Mouse (Mus musculus): ENCODE measurements around the gene Cnrip1. TPM values are rescaled to one million over a fixed set of nuclear protein-coding genes. Genes with fewer than 3 reads are reported as not detected.

The Cnrip1 gene
- polyA plus RNA-seq, 1 experiment from 2014 or later = 17.2 TPM

DNA sequence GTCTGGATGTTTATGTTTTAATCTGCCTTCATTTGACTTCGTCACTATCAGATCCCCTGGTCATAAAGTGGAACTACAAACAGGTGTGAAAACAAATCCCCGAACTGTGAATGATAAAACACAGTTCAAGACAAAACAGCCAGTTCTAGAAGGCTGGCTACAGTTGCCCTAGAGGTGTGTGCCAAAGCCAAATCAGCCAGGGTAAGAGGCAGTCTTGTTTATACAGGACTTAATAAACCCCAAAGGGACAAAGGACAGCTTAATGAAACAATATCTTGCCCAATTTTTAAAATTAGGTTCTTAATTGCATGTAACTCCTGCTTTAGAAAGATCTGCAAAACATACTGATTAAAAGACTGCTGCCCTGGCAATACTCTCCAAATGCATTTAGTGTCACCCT, 75.0 kb downstream of the Cnrip1 start:
- H3K36me3 ChIP-seq = no peaks in the 10 kb centered on the region
- WGBS = 34% methylated on average over 2 of the region's 2 CpGs
- H3K4me3 ChIP-seq = no peak overlapping the region
- H3K27ac ChIP-seq = no peak overlapping the region
- H3K4me2 ChIP-seq (replicated peaks) = no peak overlapping the region
- no peaks in the 10 kb centered on the region for H3K4me1 ChIP-seq
- H3K9ac ChIP-seq = no peak overlapping the region
- no peak for ATAC-seq (ENCODE audit: low FRiP score, low read depth)
- H3K27me3 ChIP-seq = no peaks in the 10 kb centered on the region; the same call in 1 of the 2 replicates
- no peaks in the 10 kb centered on the region for H3K9me3 ChIP-seq

Other genes with a start within 250 kb of the Cnrip1 start
- 1.7 and 1.8 TPM in 2 replicates for gene Fbxo48, start 100.2 kb upstream of the Cnrip1 start, polyA plus RNA-seq (2015; fragmentation: Nextera tagmentation; extraction: Ambion mirVana)
- gene Plek, start 795 bp downstream of the Cnrip1 start, polyA plus RNA-seq (2015; fragmentation: Nextera tagmentation; extraction: Ambion mirVana) = 3.1 and 3.4 TPM in 2 replicates
- gene Ppp3r1, start 107.7 kb downstream of the Cnrip1 start, polyA plus RNA-seq (2015; fragmentation: Nextera tagmentation; extraction: Ambion mirVana) = 95.3 and 96.3 TPM in 2 replicates
- 27.5 and 29.2 TPM in 2 replicates for gene Wdr92, start 130.5 kb downstream of the Cnrip1 start, polyA plus RNA-seq (2015; fragmentation: Nextera tagmentation; extraction: Ambion mirVana)
- 76.7 and 77.1 TPM in 2 replicates for gene Pno1, start 160.0 kb downstream of the Cnrip1 start, polyA plus RNA-seq (2015; fragmentation: Nextera tagmentation; extraction: Ambion mirVana)
- gene C1d, start 206.0 kb downstream of the Cnrip1 start, polyA plus RNA-seq (2015; fragmentation: Nextera tagmentation; extraction: Ambion mirVana) = 119 and 120 TPM in 2 replicates